Mouse (Mus musculus) ES-Bruce4 (cell line): ENCODE measurements around the gene Apold1.
A peak's percentile ranks its signal among the peaks of the same experiment; 100 is the strongest.

Source experiments
- EP300 ChIP-seq: IDR thresholded peaks from 2 replicates; pipeline ENCODE4 v1.6.1; 2011; ENCODE audit warnings: low read depth, low read length; ENCODE audit not compliant: insufficient read depth
- POLR2A ChIP-seq: IDR thresholded peaks from one replicate; pipeline ENCODE4 v1.8.1; 2011; ENCODE audit warnings: low read length; ENCODE audit not compliant: insufficient read depth

GRCm38 (mm10) chr6:134983529-134984370, 2.2 kb downstream of the Apold1 start:
- no peak for TF ChIP-seq POLR2A
- TF ChIP-seq EP300 = 0 out of 2 replicates have a peak, but pooled peaks have one; percentile 14
